Mouse (Mus musculus): ENCODE results near the gene Kcnh4.
A peak's percentile ranks its signal among the peaks of the same experiment; 100 is the strongest.

Gene Kcnh4

GRCm38 (mm10) chr11:100710977-100711376 is 48.8 kb downstream of the Kcnh4 start:
- no peak for DNase-seq (ENCODE audit: low read depth, low spot score)

- DNase-seq (ENCODE audit: low read depth, low spot score) = no peak
These were observed 49.2 kb downstream of the Kcnh4 start for GRCm38 (mm10) chr11:100710528-100710927.

- DNase-seq (ENCODE audit: low read depth, low spot score) = no peak
These were observed 50.4 kb downstream of the Kcnh4 start for GRCm38 (mm10) chr11:100709201-100709810.

- DNase-seq (ENCODE audit: low read depth, low spot score) = no peak
These were observed 54.5 kb downstream of the Kcnh4 start for GRCm38 (mm10) chr11:100705095-100705747.

- DNase-seq (ENCODE audit: low read depth, low spot score) = no peak
These were observed 55.8 kb downstream of the Kcnh4 start, which contains the start of gene Dhx58 for GRCm38 (mm10) chr11:100703851-100704531. Dhx58 (minus strand) TSS chr11:100704271.

GRCm38 (mm10) chr11:100703366-100703765 is 56.4 kb downstream of the Kcnh4 start:
- no peak for DNase-seq (ENCODE audit: low read depth, low spot score)

GRCm38 (mm10) chr11:100702906-100703305 is 56.8 kb downstream of the Kcnh4 start:
- DNase-seq (ENCODE audit: low read depth, low spot score) = no peak

GRCm38 (mm10) chr11:100702081-100702851 is 57.5 kb downstream of the Kcnh4 start:
- DNase-seq (ENCODE audit: low read depth, low spot score) = peak; percentile 88

- DNase-seq (ENCODE audit: low read depth, low spot score) = peak; percentile 71
These were observed 58.4 kb downstream of the Kcnh4 start for GRCm38 (mm10) chr11:100701301-100701700.

GRCm38 (mm10) chr11:100700710-100701109 is 59.0 kb downstream of the Kcnh4 start:
- DNase-seq (ENCODE audit: low read depth, low spot score) = no peak

- no peak for DNase-seq (ENCODE audit: low read depth, low spot score)
These were observed 61.8 kb downstream of the Kcnh4 start for GRCm38 (mm10) chr11:100697921-100698320.

- DNase-seq (ENCODE audit: low read depth, low spot score) = peak; percentile 78
These were observed 64.8 kb downstream of the Kcnh4 start for GRCm38 (mm10) chr11:100694926-100695325.

GRCm38 (mm10) chr11:100693154-100693553 is 66.6 kb downstream of the Kcnh4 start:
- no peak for DNase-seq (ENCODE audit: low read depth, low spot score)

GRCm38 (mm10) chr11:100692164-100692616 is 67.6 kb downstream of the Kcnh4 start, which contains the start of gene Zfp385c:
Zfp385c (minus strand) TSS chr11:100692455.
- DNase-seq (ENCODE audit: low read depth, low spot score) = peak; percentile 58

GRCm38 (mm10) chr11:100690389-100690788 is 69.4 kb downstream of the Kcnh4 start:
- DNase-seq (ENCODE audit: low read depth, low spot score) = peak; percentile 29

All from ZHBTc4 (cell line).